Mouse (Mus musculus): ENCODE measurements around the gene Fam205a1. TPM values are rescaled to one million over a fixed set of nuclear protein-coding genes. Genes with fewer than 3 reads are reported as not detected.

Fam205a1 gene
- polyA plus RNA-seq, 1 experiment from 2014 or later, result not detected

DNA sequence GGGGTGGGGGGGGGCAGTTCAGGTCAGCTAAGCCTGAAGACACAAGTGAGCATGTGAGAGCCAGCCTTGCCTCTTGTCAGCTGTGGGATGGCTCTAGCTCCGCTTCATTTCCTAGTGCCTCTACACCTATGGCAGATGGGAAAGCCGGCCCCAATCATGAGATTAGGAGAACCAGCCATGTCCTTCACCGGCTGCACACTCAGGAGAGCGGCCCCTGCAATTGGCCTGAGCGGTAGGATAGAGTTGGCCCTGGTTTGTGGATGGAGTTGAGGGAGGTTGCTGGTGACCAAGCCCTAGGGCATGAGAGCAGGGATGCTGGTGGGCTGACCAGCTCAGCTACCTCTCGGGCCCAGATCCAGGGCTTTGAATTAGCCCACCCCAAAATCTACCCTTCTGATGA lies 35.1 kb upstream of the Fam205a1 start:
- Histone ChIP-seq H3K27ac (ENCODE audit: low read depth, low read length) (no peak overlapping the region), H3K9ac (ENCODE audit: low read depth, low read length) (no peak overlapping the region), H3K4me1 (replicated peaks; ENCODE audit: control insufficient read depth, insufficient read depth, low read length) (no peaks in the 10 kb centered on the region), H3K4me3 (ENCODE audit: low read depth, low read length) (no peak overlapping the region), H3K4me2 (replicated peaks; ENCODE audit: low read depth) (no peak overlapping the region), H3K9me3 (ENCODE audit: control insufficient read depth) (no peaks in the 10 kb centered on the region), H3K27me3 (replicated peaks; ENCODE audit: control insufficient read depth, insufficient read depth, low read length) (no peaks in the 10 kb centered on the region), H3K36me3 (ENCODE audit: control insufficient read depth, insufficient read depth) (no peaks in the 10 kb centered on the region)
- ATAC-seq, result no peak
- TF ChIP-seq CTCF (IDR thresholded peaks at IDR 0.05; ENCODE audit: low read depth), result no peak
- 93% methylated on average over 6 of the region's 6 CpGs for WGBS

- Histone ChIP-seq H3K4me3 (ENCODE audit: low read depth, low read length) (no peak overlapping the region), H3K9me3 (ENCODE audit: control insufficient read depth) (no peaks in the 10 kb centered on the region), H3K36me3 (ENCODE audit: control insufficient read depth, insufficient read depth) (no peaks in the 10 kb centered on the region), H3K27ac (ENCODE audit: low read depth, low read length) (no peak overlapping the region), H3K27me3 (replicated peaks; ENCODE audit: control insufficient read depth, insufficient read depth, low read length) (no peaks in the 10 kb centered on the region), H3K4me2 (replicated peaks; ENCODE audit: low read depth) (no peak overlapping the region), H3K4me1 (replicated peaks; ENCODE audit: control insufficient read depth, insufficient read depth, low read length) (no peaks in the 10 kb centered on the region), H3K9ac (ENCODE audit: low read depth, low read length) (no peak overlapping the region)
- TF ChIP-seq CTCF (IDR thresholded peaks at IDR 0.05; ENCODE audit: low read depth), result no peak
- ATAC-seq, result no peak
- WGBS, result 89% methylated on average over 6 of the region's 6 CpGs
Observed at GRCm38 (mm10) chr4:42886926-42887325, 33.2 kb upstream of the Fam205a1 start.

DNA sequence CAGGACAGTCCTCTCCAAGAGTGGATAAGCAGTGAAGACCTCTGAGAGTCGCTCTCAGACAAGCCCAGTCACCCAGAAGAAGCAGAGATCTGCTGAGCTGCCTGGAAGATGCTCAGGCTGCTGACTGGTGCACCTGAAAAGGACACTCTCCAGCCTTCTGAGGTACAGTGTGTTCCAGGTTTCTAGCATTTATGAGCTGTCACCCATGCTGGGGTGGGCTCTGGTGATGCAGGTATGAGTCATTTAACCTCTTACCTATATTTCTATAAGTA lies 26.9 kb upstream of the Fam205a1 start:
- Histone ChIP-seq H3K4me1 (replicated peaks; ENCODE audit: control insufficient read depth, insufficient read depth, low read length) (no peaks in the 10 kb centered on the region), H3K9me3 (ENCODE audit: control insufficient read depth) (no peaks in the 10 kb centered on the region), H3K4me2 (replicated peaks; ENCODE audit: low read depth) (no peak overlapping the region), H3K27me3 (replicated peaks; ENCODE audit: control insufficient read depth, insufficient read depth, low read length) (no peaks in the 10 kb centered on the region), H3K4me3 (ENCODE audit: low read depth, low read length) (no peak overlapping the region), H3K36me3 (ENCODE audit: control insufficient read depth, insufficient read depth) (no peaks in the 10 kb centered on the region), H3K9ac (ENCODE audit: low read depth, low read length) (no peak overlapping the region), H3K27ac (ENCODE audit: low read depth, low read length) (no peak overlapping the region)
- no peak for ATAC-seq
- TF ChIP-seq CTCF (IDR thresholded peaks at IDR 0.05; ENCODE audit: low read depth), result no peak
- 31% methylated on average over 1 of the region's 1 CpGs for WGBS

DNA sequence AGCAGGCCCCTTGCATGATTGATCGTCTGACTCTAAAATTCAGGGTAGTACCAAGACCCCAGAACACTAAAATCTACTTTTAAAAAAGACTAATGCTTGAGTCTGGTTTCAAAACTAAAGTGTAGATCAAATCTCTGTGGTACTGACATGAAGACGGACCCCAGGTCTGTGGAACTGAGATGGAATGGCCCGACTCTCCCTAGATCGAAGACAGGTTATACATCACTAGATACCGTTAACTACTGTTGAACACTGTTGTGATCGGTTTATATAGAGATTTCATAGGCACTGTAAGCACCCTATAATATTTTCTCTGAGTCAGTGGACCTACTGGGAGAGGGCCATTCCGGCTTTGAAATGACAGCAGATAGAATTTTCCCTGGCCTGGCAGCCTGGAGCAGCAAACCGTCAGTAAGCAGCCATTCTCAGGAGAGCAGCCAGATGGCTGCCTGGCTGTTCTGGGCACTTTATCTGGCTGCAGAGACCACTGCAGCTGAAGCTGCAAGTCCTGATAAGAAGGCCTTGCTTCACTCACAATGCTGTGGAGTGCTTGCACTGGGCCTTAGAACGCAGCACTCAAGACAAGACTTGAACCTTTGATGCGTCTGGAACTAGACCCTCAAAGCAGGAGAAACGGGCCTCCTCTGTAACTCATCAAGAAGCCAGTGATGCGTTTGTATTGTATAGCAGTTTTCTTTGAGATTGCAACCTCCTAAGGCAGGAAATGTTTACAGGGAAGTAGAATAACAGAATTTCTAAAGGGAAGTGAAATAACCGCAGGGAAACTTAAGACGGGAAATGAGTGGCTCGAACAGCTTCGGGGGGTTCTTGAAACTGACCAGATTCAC lies 26.4 kb upstream of the Fam205a1 start:
- Histone ChIP-seq H3K4me2 (replicated peaks; ENCODE audit: low read depth) (no peak overlapping the region), H3K4me1 (replicated peaks; ENCODE audit: control insufficient read depth, insufficient read depth, low read length) (no peaks in the 10 kb centered on the region), H3K36me3 (ENCODE audit: control insufficient read depth, insufficient read depth) (no peaks in the 10 kb centered on the region), H3K27me3 (replicated peaks; ENCODE audit: control insufficient read depth, insufficient read depth, low read length) (no peaks in the 10 kb centered on the region), H3K27ac (ENCODE audit: low read depth, low read length) (no peak overlapping the region; the same call in 1 of the 2 replicates), H3K9ac (ENCODE audit: low read depth, low read length) (no peak overlapping the region), H3K4me3 (ENCODE audit: low read depth, low read length) (no peak overlapping the region), H3K9me3 (ENCODE audit: control insufficient read depth) (no peaks in the 10 kb centered on the region)
- no peak for ATAC-seq
- 78% methylated on average over 16 of the region's 16 CpGs for WGBS
- no peak for TF ChIP-seq CTCF (IDR thresholded peaks at IDR 0.05; ENCODE audit: low read depth)

DNA sequence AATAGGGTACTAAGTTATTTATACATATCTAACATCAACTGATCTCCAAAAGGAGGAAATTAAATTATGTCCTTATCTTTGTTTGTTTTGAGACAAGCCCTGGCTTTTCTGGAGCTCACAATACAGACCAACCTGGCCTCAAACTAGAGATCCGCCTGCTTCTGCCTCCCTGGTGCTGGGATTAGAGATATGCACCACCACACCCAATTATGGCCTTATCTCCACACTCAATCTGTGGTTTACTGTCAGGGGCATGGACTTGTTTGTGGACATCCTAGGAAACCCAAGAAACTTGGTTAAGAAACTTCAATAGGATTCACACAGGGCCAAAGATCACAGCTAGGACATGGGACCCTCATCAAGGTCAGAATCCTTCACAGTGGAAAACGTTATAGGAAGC lies 24.0 kb upstream of the Fam205a1 start:
- H3K27me3 ChIP-seq (replicated peaks; ENCODE audit: control insufficient read depth, insufficient read depth, low read length), result no peaks in the 10 kb centered on the region
- ATAC-seq, result no peak
- WGBS, result 63% methylated on average over 2 of the region's 2 CpGs
- no peak for TF ChIP-seq CTCF (IDR thresholded peaks at IDR 0.05; ENCODE audit: low read depth)
- H3K4me2 ChIP-seq (replicated peaks; ENCODE audit: low read depth), result no peak overlapping the region
- no peak overlapping the region for H3K27ac ChIP-seq (ENCODE audit: low read depth, low read length)
- no peak overlapping the region for H3K4me3 ChIP-seq (ENCODE audit: low read depth, low read length)
- H3K9me3 ChIP-seq (ENCODE audit: control insufficient read depth), result no peaks in the 10 kb centered on the region
- no peaks in the 10 kb centered on the region for H3K4me1 ChIP-seq (replicated peaks; ENCODE audit: control insufficient read depth, insufficient read depth, low read length)
- H3K9ac ChIP-seq (ENCODE audit: low read depth, low read length), result no peak overlapping the region
- no peaks in the 10 kb centered on the region for H3K36me3 ChIP-seq (ENCODE audit: control insufficient read depth, insufficient read depth)

- no peaks in the 10 kb centered on the region for H3K27me3 ChIP-seq (replicated peaks; ENCODE audit: control insufficient read depth, insufficient read depth, low read length)
- H3K4me2 ChIP-seq (replicated peaks; ENCODE audit: low read depth), result no peak overlapping the region
- no peaks in the 10 kb centered on the region for H3K36me3 ChIP-seq (ENCODE audit: control insufficient read depth, insufficient read depth)
- H3K9ac ChIP-seq (ENCODE audit: low read depth, low read length), result no peak overlapping the region
- no peak overlapping the region for H3K4me3 ChIP-seq (ENCODE audit: low read depth, low read length)
- no peaks in the 10 kb centered on the region for H3K4me1 ChIP-seq (replicated peaks; ENCODE audit: control insufficient read depth, insufficient read depth, low read length)
- peak; percentile 82 for TF ChIP-seq CTCF (IDR thresholded peaks at IDR 0.05; ENCODE audit: low read depth)
- 35% methylated on average over 5 of the region's 5 CpGs for WGBS
- H3K27ac ChIP-seq (ENCODE audit: low read depth, low read length), result no peak overlapping the region
- peak; percentile 57; the same call in 1 of the 2 replicates for ATAC-seq
- no peaks in the 10 kb centered on the region for H3K9me3 ChIP-seq (ENCODE audit: control insufficient read depth)
Observed at GRCm38 (mm10) chr4:42876586-42877291, 23.1 kb upstream of the Fam205a1 start.

All from intestine, postnatal 0 days (tissue).